Mouse (Mus musculus): Measurements from ENCODE around the gene Theg. TPM values are rescaled to one million over a fixed set of nuclear protein-coding genes. Genes with fewer than 3 reads are reported as not detected.

The Theg gene
- polyA plus RNA-seq, 1 experiment from 2014 or later: not detected

DNA sequence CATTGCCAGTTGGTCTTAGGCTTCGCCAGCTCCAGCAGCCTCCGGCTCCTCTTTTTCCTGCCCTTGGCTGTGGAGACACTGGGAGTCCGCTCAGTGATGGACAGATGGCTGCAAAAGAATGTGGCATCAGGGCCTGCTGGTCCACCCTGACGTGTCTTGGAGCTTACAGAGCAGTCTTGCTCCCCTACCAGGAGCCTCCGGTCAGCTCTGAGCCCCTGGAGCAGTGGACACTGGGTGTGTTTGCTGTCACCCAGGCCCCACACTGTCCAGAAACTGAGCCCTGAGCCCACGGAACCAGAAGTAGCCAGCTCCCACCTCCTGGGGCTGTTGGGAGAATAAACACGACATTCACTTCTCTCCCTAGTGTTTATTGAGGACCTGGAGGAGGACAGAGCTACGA lies 888 bp downstream of the Theg start:
- no peak for ATAC-seq (ENCODE audit: low FRiP score)
- no peak overlapping the region for H3K4me3 ChIP-seq

DNA sequence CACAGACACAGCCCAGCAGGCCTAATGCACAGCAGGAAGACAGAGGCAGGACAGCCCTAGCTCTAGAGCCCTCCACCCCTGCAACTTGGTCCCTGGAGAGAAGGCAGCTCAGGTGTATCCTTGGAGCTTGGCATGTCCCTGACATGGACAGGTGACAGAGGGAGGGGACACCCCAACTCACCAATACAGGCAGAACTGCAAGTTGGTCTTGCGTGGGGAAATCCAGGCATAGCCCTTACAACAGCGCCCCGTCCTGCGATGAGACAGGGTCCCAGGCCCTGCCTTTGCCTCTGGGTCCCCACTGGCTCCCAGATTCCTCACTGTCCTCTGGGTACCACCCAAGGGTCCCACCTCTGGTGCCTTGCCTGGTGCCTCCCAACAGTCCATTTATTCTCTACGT lies 1.4 kb downstream of the Theg start:
- WGBS: 94% methylated on average over 5 of the region's 5 CpGs
- ATAC-seq (ENCODE audit: low FRiP score): no peak

More for the DNA sequence above, 888 bp downstream of the Theg start:
- WGBS: 75% methylated on average over 8 of the region's 8 CpGs
- no peaks in the 10 kb centered on the region for H3K4me1 ChIP-seq
- no peak overlapping the region for H3K9ac ChIP-seq
- H3K9me3 ChIP-seq (replicated peaks): no peaks in the 10 kb centered on the region
- no peaks in the 10 kb centered on the region for H3K27me3 ChIP-seq
- no peak overlapping the region for H3K4me2 ChIP-seq (replicated peaks)
- no peak overlapping the region for H3K27ac ChIP-seq
- H3K36me3 ChIP-seq: no peaks in the 10 kb centered on the region

DNA sequence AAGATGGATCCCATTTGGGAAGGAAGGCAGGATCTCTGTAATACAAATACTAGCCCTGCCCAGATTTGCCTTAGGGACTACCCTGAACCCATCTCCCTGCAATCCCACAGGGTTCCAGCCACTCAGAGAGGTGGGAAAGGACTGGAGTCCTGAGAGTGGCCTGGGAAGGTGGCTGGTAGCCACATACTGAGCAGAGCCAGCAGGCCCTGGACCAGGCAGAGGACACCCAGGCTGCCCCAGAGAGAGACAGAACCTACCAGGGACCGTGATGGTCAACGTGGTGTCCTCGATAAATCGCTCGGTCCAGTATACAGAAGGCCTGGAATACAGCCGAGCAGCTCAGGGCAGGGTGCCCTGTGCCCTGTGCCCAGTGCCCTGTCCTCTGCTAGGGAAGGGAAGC lies 2.0 kb downstream of the Theg start:
- Histone ChIP-seq H3K9me3 (replicated peaks) (no peaks in the 10 kb centered on the region), H3K9ac (no peak overlapping the region), H3K4me1 (no peaks in the 10 kb centered on the region), H3K4me3 (no peak overlapping the region), H3K36me3 (no peaks in the 10 kb centered on the region), H3K27ac (no peak overlapping the region), H3K4me2 (replicated peaks) (no peak overlapping the region), H3K27me3 (0 out of 2 replicates have a peak, but pooled peaks cover 3% of the 10 kb centered on the region)
- WGBS: 89% methylated on average over 6 of the region's 6 CpGs
- ATAC-seq (ENCODE audit: low FRiP score): no peak

More for the DNA sequence above, 1.4 kb downstream of the Theg start:
- Histone ChIP-seq H3K4me1 (no peaks in the 10 kb centered on the region), H3K27me3 (no peaks in the 10 kb centered on the region), H3K9me3 (replicated peaks) (no peaks in the 10 kb centered on the region), H3K9ac (no peak overlapping the region), H3K4me3 (no peak overlapping the region), H3K27ac (no peak overlapping the region), H3K36me3 (no peaks in the 10 kb centered on the region), H3K4me2 (replicated peaks) (no peak overlapping the region)

DNA sequence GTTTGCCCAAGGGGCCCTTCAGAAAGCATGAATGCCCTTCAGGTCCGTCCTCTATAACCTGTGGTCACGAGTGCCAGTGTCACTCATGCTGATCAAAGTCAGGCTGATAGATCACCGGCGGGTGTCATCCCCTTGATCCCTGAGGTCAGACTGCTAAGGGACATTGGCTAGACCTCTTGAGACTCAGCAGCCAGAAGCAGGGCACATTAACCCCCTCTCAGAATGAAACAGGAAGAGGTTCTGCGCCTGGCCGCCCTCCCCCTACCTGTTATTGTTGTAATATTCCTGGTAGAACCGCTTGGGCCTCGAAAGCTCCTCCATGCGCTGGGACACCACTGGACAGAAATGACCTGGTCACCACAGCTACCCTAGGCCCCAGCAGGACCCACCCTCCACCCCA lies 2.7 kb downstream of the Theg start:
- ATAC-seq (ENCODE audit: low FRiP score): no peak
- H3K27me3 ChIP-seq: peaks cover 6% of the 10 kb centered on the region; the same call in 1 of the 2 replicates
- no peak overlapping the region for H3K27ac ChIP-seq
- no peak overlapping the region for H3K4me3 ChIP-seq
- no peak overlapping the region for H3K9ac ChIP-seq
- no peaks in the 10 kb centered on the region for H3K36me3 ChIP-seq
- H3K9me3 ChIP-seq (replicated peaks): no peaks in the 10 kb centered on the region
- no peak overlapping the region for H3K4me2 ChIP-seq (replicated peaks)
- 80% methylated on average over 9 of the region's 9 CpGs for WGBS
- no peaks in the 10 kb centered on the region for H3K4me1 ChIP-seq

DNA sequence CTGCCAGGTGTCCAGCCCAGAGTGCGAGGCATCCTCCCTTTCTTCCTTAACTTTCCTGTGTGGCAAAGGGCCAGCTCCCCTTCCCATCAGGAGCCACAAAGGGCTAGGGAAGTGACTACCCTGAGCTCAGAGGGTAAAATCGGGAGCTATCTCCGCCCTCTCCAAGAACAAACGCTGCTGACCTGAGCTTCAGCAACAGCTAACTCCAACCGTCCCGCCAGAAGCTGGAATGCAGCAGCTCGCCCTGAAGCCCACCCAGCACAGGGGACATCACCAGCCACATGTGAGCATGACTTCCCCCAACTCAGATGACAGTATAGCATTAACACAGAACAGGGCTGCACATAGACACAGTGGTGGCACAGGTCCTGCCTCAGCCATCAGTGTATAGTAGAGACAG lies 3.1 kb downstream of the Theg start:
- 70% methylated on average over 7 of the region's 7 CpGs for WGBS
- H3K4me2 ChIP-seq (replicated peaks): no peak overlapping the region
- no peaks in the 10 kb centered on the region for H3K36me3 ChIP-seq
- no peak overlapping the region for H3K4me3 ChIP-seq
- no peaks in the 10 kb centered on the region for H3K9me3 ChIP-seq (replicated peaks)
- H3K4me1 ChIP-seq: no peaks in the 10 kb centered on the region
- H3K27me3 ChIP-seq: peaks cover 10% of the 10 kb centered on the region; the same call in 1 of the 2 replicates
- no peak overlapping the region for H3K9ac ChIP-seq
- ATAC-seq (ENCODE audit: low FRiP score): no peak
- H3K27ac ChIP-seq: no peak overlapping the region

DNA sequence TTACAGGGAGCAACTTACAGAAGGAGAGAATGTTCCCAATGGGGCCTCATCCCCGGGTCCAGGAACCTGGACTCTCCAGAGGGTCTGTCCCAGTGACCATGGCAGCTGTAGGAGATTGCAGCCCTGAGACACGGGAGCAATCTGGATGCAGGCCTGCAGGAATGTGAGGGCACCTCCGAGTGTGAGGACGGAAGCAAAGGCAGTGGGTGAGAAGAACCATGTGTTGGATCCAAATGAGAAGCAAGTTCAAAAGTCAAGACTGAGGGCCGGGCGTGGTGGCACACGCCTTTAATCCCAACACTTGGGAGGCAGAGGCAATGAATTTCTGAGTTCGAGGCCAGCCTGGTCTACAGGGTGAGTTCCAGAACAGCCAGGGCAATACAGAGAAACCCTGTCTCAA lies 5.6 kb downstream of the Theg start:
- H3K4me2 ChIP-seq (replicated peaks): no peak overlapping the region
- peaks cover 3% of the 10 kb centered on the region; the same call in 1 of the 2 replicates for H3K9me3 ChIP-seq (replicated peaks)
- H3K27me3 ChIP-seq: peaks cover 11% of the 10 kb centered on the region; the same call in 1 of the 2 replicates
- WGBS: 92% methylated on average over 8 of the region's 8 CpGs
- no peak for ATAC-seq (ENCODE audit: low FRiP score)
- no peak overlapping the region for H3K27ac ChIP-seq
- H3K4me1 ChIP-seq: no peaks in the 10 kb centered on the region
- H3K36me3 ChIP-seq: no peaks in the 10 kb centered on the region
- H3K9ac ChIP-seq: no peak overlapping the region
- no peak overlapping the region for H3K4me3 ChIP-seq

DNA sequence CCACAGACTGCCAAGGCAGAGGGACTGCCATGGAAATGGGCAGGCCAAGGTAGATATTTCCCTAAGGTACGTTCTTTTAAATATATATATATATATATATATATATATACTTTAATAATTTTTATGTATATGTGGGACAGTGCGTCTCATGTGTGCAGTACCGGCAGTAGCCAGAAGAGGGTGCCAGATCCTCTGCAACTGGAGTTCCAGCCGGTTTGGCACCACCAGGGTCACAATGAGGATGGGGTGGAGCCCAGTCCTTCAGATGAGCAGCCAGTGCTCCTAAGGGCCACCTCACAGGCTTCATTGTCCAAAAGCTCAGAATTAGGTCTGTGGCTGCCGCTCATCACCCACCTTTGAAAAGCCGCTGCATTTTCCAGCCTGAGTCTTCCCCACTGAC lies 6.3 kb downstream of the Theg start:
- H3K9me3 ChIP-seq (replicated peaks): peaks cover 3% of the 10 kb centered on the region; the same call in 1 of the 2 replicates
- no peak for ATAC-seq (ENCODE audit: low FRiP score)
- H3K4me1 ChIP-seq: no peaks in the 10 kb centered on the region
- H3K4me2 ChIP-seq (replicated peaks): no peak overlapping the region
- H3K9ac ChIP-seq: no peak overlapping the region
- peaks cover 11% of the 10 kb centered on the region; the same call in 1 of the 2 replicates for H3K27me3 ChIP-seq
- H3K4me3 ChIP-seq: no peak overlapping the region
- H3K36me3 ChIP-seq: no peaks in the 10 kb centered on the region
- H3K27ac ChIP-seq: no peak overlapping the region
- WGBS: 40% methylated on average over 6 of the region's 6 CpGs

DNA sequence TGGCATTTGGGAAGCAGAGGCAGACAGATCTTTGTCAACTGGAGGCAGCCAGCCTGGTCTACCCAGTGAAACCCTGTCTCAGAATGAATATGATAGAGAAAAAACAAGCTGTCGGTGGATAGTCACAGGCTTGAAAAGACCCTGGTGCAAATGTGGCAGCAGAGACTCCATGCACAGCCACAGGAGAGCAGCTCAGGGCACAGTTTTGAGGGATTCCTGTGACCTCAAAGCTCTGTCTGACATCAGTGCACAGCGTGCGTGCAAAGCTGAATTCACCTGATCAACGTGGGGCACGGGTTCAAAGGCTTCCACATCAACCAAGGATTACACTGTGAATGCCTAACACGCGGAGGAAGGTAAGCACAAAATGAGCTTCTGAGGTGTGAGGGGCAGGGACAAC lies 6.8 kb downstream of the Theg start:
- no peak for ATAC-seq (ENCODE audit: low FRiP score)
- H3K4me1 ChIP-seq: no peaks in the 10 kb centered on the region
- no peak overlapping the region for H3K4me3 ChIP-seq
- no peaks in the 10 kb centered on the region for H3K36me3 ChIP-seq
- H3K9ac ChIP-seq: no peak overlapping the region
- H3K27ac ChIP-seq: no peak overlapping the region
- no peak overlapping the region for H3K4me2 ChIP-seq (replicated peaks)
- 65% methylated on average over 7 of the region's 7 CpGs for WGBS
- H3K27me3 ChIP-seq: peaks cover 11% of the 10 kb centered on the region; the same call in 1 of the 2 replicates
- H3K9me3 ChIP-seq (replicated peaks): peaks cover 3% of the 10 kb centered on the region; the same call in 1 of the 2 replicates

DNA sequence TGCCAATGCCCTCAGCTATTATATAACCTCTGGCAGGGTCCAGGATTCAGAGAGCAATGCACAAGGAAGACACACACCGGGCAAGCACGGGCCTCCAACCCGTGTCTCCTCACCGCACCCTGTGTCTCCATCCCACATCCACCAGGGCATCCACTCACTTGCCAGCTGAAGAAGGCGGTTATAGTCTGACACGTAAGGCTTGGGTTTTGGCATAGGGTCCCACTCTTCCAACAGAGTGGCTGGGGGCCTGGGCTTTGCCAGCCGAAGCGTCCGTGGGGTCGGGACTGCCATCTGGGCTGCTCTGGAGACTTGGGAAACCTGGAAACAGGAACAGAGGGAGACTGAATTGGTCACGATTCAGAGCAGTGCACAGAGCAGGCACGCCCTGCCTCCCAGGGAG lies 7.3 kb downstream of the Theg start:
- no peak overlapping the region for H3K4me2 ChIP-seq (replicated peaks)
- no peak overlapping the region for H3K9ac ChIP-seq
- WGBS: 83% methylated on average over 12 of the region's 12 CpGs
- no peak overlapping the region for H3K27ac ChIP-seq
- H3K4me3 ChIP-seq: no peak overlapping the region
- no peaks in the 10 kb centered on the region for H3K36me3 ChIP-seq
- H3K9me3 ChIP-seq (replicated peaks): peaks cover 3% of the 10 kb centered on the region; the same call in 1 of the 2 replicates
- H3K4me1 ChIP-seq: no peaks in the 10 kb centered on the region
- ATAC-seq (ENCODE audit: low FRiP score): no peak
- H3K27me3 ChIP-seq: peaks cover 11% of the 10 kb centered on the region; the same call in 1 of the 2 replicates

DNA sequence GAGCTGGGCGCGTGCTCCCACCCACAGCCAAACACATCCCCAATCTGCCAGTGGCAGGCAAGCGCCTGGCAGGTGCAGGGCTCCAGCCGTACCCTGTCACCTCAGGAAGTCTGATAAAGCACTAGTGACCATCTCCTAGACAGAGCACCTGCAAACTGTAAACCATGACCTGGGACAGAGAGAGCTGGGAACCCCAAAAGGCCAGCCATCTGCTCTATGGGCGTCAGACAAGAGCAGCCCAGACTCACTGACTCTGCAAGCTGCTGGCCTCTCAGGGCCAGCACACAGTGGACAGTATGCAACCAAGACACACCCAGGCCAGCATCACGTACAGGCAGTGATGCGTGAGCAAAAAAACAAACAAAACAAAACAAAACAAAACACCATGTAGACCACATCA lies 8.2 kb downstream of the Theg start:
- 84% methylated on average over 7 of the region's 7 CpGs for whole genome bisulfite sequencing
- H3K27me3 ChIP-seq: peaks cover 11% of the 10 kb centered on the region; the same call in 1 of the 2 replicates
- H3K4me2 ChIP-seq (replicated peaks): no peak overlapping the region
- peaks cover 3% of the 10 kb centered on the region; the same call in 1 of the 2 replicates for H3K9me3 ChIP-seq (replicated peaks)
- H3K4me1 ChIP-seq: no peaks in the 10 kb centered on the region
- 0 out of 2 replicates have a peak, but pooled peaks have one; percentile 2 for ATAC-seq (ENCODE audit: low FRiP score)
- H3K9ac ChIP-seq: no peak overlapping the region
- H3K36me3 ChIP-seq: no peaks in the 10 kb centered on the region
- no peak overlapping the region for H3K27ac ChIP-seq
- H3K4me3 ChIP-seq: no peak overlapping the region

DNA sequence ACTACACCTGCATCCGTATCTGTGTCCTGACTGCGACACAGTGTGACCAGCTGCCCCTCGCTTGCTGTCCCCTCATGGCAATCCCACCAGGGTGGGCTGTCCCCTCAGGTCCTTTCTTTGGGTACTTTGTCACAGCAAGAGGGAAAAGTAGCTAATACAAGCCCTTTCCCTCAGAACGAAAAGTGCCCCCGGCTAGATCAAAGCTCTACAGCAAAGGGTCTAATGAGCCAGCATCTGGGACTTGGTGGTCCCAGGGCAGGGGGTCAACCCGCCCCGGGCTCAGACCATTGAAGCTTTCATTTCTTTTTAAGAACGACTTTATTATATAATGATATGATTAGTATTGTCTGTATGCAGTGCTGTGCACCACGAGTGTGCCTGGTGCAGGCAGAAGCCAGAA lies 8.9 kb downstream of the Theg start:
- Histone ChIP-seq H3K4me1 (no peaks in the 10 kb centered on the region), H3K27ac (no peak overlapping the region), H3K4me3 (no peak overlapping the region), H3K36me3 (no peaks in the 10 kb centered on the region), H3K9ac (no peak overlapping the region), H3K27me3 (peaks cover 11% of the 10 kb centered on the region; the same call in 1 of the 2 replicates), H3K4me2 (replicated peaks) (no peak overlapping the region), H3K9me3 (replicated peaks) (peaks cover 3% of the 10 kb centered on the region; the same call in 1 of the 2 replicates)
- 0 out of 2 replicates have a peak, but pooled peaks have one; percentile 16 for ATAC-seq (ENCODE audit: low FRiP score)
- WGBS: 55% methylated on average over 9 of the region's 9 CpGs

DNA sequence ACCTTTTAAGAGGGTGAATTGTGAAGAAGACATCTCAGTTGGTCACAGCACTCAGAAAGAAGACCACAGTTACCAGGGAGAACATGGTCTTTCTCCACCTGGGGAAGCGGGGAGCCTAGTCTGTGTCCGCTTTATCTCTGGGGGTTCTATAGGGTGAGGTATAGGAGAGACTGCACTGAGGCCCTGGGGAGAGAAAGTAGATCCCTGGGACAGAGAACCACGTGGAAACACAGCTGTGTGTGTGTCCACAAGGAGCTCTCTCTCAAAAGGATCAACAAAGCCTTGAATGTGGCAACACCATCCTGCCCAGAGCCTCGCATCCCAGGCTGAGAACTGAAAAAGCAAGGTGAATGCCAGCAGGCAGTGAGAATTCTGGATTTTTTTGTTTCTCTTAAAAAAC lies 9.8 kb downstream of the Theg start:
- no peaks in the 10 kb centered on the region for H3K4me1 ChIP-seq
- H3K9me3 ChIP-seq (replicated peaks): peaks cover 3% of the 10 kb centered on the region; the same call in 1 of the 2 replicates
- H3K4me2 ChIP-seq (replicated peaks): no peak overlapping the region
- 76% methylated on average over 4 of the region's 4 CpGs for whole genome bisulfite sequencing
- no peaks in the 10 kb centered on the region for H3K36me3 ChIP-seq
- H3K27ac ChIP-seq: no peak overlapping the region
- no peak overlapping the region for H3K4me3 ChIP-seq
- no peak overlapping the region for H3K9ac ChIP-seq
- no peak for ATAC-seq (ENCODE audit: low FRiP score)
- peaks cover 11% of the 10 kb centered on the region; the same call in 1 of the 2 replicates for H3K27me3 ChIP-seq

DNA sequence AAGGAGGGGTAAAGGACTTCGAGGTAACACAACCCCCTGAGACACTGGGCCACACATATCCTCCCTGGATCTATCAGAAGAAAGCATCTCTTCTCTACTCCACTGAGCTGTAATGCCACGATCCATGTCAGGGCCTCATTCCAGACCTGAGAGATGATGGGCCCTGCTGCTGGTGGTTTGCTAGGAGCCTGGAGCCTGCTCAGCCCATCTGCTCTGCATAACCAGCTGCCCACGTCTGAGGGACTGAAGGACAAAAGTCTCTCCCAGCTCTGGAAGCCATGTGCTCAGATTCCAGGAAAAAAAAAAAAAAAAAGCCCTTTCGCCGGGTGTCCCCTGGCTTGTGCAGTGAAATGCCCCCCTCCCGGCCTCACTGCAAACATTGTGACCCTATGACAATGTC lies 11.4 kb downstream of the Theg start:
- Histone ChIP-seq H3K4me3 (no peak overlapping the region), H3K4me2 (replicated peaks) (no peak overlapping the region), H3K9me3 (replicated peaks) (peaks cover 3% of the 10 kb centered on the region; the same call in 1 of the 2 replicates), H3K27ac (no peak overlapping the region), H3K9ac (no peak overlapping the region), H3K4me1 (no peaks in the 10 kb centered on the region), H3K36me3 (no peaks in the 10 kb centered on the region), H3K27me3 (peaks cover 11% of the 10 kb centered on the region; the same call in 1 of the 2 replicates)
- ATAC-seq (ENCODE audit: low FRiP score): no peak
- 73% methylated on average over 6 of the region's 6 CpGs for WGBS
